Mouse (Mus musculus) liver, embryonic 12.5 days (tissue): ENCODE measurements at regions not wholly inside any gene's neighbourhood (a gene's known extent, or its start where the extent isn't known, plus 50 kb on each side); places are given as distances from the start of the nearest gene placed in this dataset.
"Not testable (repeated sequence)": the region's sequence is repeated elsewhere in the genome, so short reads cannot be mapped to it uniquely, and the experiment has no call there.

ENCODE experiments used
- ATAC-seq: fragments of 200-750 bp; cut with Nextera tagmentation; 2 replicates; pipeline ENCODE4 v1.8.0; 2017; ENCODE audit warnings: moderate number of reproducible peaks, mild to moderate bottlenecking, moderate library complexity
- H3K27ac ChIP-seq: fragments of 300-500 bp; sonication (generic); 2 replicates; pipeline ENCODE4 v1.5.1; 2016; ENCODE audit warnings: mild to moderate bottlenecking
- H3K27me3 ChIP-seq: fragments of 300-500 bp; sonication (generic); replicated peaks from 2 replicates; pipeline ENCODE4 v1.6.1; 2016; ENCODE audit warnings: mild to moderate bottlenecking, moderate library complexity
- H3K36me3 ChIP-seq: fragments of 300-500 bp; sonication (generic); 2 replicates; pipeline ENCODE4 v1.6.1; 2016; ENCODE audit warnings: mild to moderate bottlenecking, moderate library complexity
- H3K4me1 ChIP-seq: fragments of 300-500 bp; sonication (generic); 2 replicates; pipeline ENCODE4 v1.6.1; 2016
- H3K4me2 ChIP-seq: fragments of 300-500 bp; sonication (generic); 2 replicates; pipeline ENCODE4 v1.6.1; 2016; ENCODE audit warnings: mild to moderate bottlenecking, moderate library complexity
- H3K4me3 ChIP-seq: fragments of 300-500 bp; sonication (generic); 2 replicates; pipeline ENCODE4 v1.5.1; 2016; ENCODE audit warnings: mild to moderate bottlenecking, moderate library complexity
- H3K9ac ChIP-seq: fragments of 300-500 bp; sonication (generic); 2 replicates; pipeline ENCODE4 v1.6.1; 2016; ENCODE audit warnings: mild to moderate bottlenecking, moderate library complexity
- H3K9me3 ChIP-seq: fragments of 300-500 bp; sonication (generic); replicated peaks from 2 replicates; pipeline ENCODE4 v1.6.1; 2016; ENCODE audit warnings: mild to moderate bottlenecking, moderate library complexity
- WGBS: fragments of 180-500 bp; shearing (Covaris S2); methylation state at CpG from one replicate; pipeline ENCODE4 v1.1.7; 2016; ENCODE audit not compliant: insufficient replicate concordance; 5-methylcytosine and 5-hydroxymethylcytosine counted together

DNA sequence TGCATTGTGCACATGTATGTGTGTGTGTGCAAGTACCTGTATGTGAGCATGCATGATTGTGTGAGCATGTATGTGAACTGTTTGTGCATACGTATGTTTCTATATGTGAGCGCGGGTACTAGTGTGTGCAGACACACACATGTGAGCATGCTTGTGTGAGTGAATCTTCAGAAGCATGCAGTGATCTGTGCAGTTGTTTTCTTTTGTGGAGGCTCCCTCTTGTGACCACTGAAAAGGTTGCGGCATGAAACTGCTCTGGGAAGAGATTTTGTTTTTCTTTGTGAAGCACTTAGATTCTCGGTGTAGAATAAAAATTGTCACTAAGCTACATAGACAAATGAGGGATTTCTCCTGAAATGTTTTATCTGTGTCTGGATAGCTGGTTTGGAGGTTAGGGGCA is 189.2 kb upstream of the Rapgef5 start:
- H3K36me3 ChIP-seq, H3K9ac ChIP-seq, H3K9me3 ChIP-seq, H3K27me3 ChIP-seq, H3K27ac ChIP-seq, H3K4me1 ChIP-seq, H3K4me2 ChIP-seq, H3K4me3 ChIP-seq, ATAC-seq: not testable (repeated sequence)
- 66% methylated on average over 5 of the region's 5 CpGs for WGBS

DNA sequence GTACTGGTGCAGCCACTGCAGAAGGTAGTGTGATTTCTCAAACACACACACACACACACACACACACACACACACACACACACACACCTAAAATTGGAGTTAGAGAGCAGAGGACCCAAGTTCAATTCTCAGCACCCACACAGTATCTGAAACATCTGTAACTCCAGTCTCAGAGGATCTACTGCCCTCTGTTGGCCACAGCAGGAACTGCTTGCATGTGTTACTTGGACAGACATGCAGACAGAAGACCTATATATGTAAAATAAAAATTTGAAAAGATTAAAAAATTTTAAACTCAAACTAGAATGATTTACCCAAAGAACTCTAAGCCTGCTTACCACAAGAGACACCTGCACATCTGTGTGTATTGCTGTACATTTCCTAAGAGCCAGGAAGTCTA is 185.9 kb upstream of the Rapgef5 start:
- Histone ChIP-seq H3K4me3 (no peak overlapping the region), H3K27ac (no peak overlapping the region), H3K4me2 (no peak overlapping the region), H3K27me3 (no peaks in the 10 kb centered on the region), H3K36me3 (no peaks in the 10 kb centered on the region), H3K4me1 (no peaks in the 10 kb centered on the region), H3K9ac (no peak overlapping the region), H3K9me3 (peaks cover 7% of the 10 kb centered on the region; the same call in 1 of the 2 replicates)
- no peak for ATAC-seq

DNA sequence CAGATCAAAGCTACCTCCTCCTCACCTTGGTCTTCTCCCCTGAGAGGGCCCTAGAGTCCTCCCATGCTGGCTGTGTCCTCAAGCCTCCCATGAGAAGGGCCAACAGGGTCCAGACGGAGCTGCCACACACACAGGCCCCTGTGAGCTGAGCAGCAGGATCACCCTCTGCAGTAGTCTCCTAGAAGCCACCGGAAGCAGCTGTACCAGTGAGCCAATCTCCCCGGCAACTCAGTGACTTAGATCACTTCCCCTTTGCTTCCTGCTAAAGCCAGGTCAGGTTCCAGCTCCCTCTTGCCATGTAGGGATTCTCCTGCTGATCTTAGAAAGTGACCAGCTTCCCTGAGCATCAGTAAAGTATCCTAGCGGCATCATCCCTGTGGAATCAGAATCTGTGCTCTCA is 179.4 kb upstream of the Rapgef5 start:
- Histone ChIP-seq H3K4me2 (no peak overlapping the region), H3K27ac (no peak overlapping the region), H3K9ac (no peak overlapping the region), H3K36me3 (no peaks in the 10 kb centered on the region), H3K9me3 (no peaks in the 10 kb centered on the region), H3K4me3 (no peak overlapping the region), H3K4me1 (no peaks in the 10 kb centered on the region), H3K27me3 (no peaks in the 10 kb centered on the region)
- no peak for ATAC-seq
- 39% methylated on average over 4 of the region's 4 CpGs for WGBS

DNA sequence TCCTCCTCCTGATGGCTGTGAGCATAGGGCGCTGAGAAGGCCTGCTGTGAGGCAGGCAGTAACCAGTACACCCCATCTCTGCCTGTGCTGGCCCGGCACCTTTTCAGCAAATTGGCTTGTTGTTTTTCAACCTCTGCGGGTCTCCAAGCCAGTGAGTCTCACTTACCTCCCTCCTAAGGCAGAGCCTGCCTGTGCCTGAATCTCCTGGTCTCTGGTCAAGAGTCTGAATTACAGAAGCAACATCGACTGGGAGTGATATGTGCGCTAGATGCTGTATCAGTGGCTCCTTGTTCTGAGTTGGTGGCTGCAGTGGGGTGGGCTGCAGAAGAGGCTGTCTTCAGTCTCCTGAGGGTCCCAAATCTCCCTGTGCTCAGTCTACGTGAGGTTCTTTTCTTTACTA is 174.0 kb upstream of the Rapgef5 start:
- no peak for ATAC-seq
- H3K27me3 ChIP-seq = peaks cover 14% of the 10 kb centered on the region
- 35% methylated on average over 6 of the region's 6 CpGs for WGBS
- H3K9me3 ChIP-seq = no peaks in the 10 kb centered on the region
- H3K36me3 ChIP-seq = no peaks in the 10 kb centered on the region
- H3K4me3 ChIP-seq = no peak overlapping the region
- no peak overlapping the region for H3K27ac ChIP-seq
- H3K9ac ChIP-seq = no peak overlapping the region
- H3K4me1 ChIP-seq = no peaks in the 10 kb centered on the region
- no peak overlapping the region for H3K4me2 ChIP-seq

DNA sequence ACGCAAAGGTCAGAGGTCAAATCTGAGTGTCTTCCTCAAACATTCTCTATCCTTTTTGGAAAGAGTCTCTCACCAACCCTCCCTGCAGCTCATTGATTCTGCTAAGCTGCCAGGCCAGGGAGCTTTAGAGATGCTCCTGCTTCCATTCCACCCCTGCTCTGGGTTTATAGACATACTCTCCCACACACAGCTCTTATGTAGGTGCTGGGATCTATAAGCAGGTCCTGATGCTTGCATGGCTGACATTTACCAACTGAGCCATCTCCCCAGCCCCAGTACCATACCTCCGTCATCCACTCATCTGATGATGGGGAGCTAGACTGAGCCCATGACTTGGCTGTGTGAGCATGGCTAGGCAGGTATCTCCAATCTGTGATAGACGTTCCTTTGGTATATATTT is 173.2 kb upstream of the Rapgef5 start:
- ATAC-seq = no peak
- Histone ChIP-seq H3K27ac (no peak overlapping the region), H3K27me3 (peaks cover 14% of the 10 kb centered on the region), H3K36me3 (no peaks in the 10 kb centered on the region), H3K4me3 (no peak overlapping the region), H3K4me2 (no peak overlapping the region), H3K9me3 (no peaks in the 10 kb centered on the region), H3K4me1 (no peaks in the 10 kb centered on the region), H3K9ac (no peak overlapping the region)
- 65% methylated on average over 3 of the region's 3 CpGs for WGBS

GRCm38 (mm10) chr12:117343605-117344004 is 172.7 kb upstream of the Rapgef5 start:
- not testable (repeated sequence) for ATAC-seq, H3K27ac ChIP-seq, H3K4me2 ChIP-seq, H3K4me1 ChIP-seq, H3K36me3 ChIP-seq, H3K9me3 ChIP-seq, H3K4me3 ChIP-seq, H3K9ac ChIP-seq
- H3K27me3 ChIP-seq = peaks cover 14% of the 10 kb centered on the region
- WGBS = 75% methylated on average over 5 of the region's 5 CpGs

DNA sequence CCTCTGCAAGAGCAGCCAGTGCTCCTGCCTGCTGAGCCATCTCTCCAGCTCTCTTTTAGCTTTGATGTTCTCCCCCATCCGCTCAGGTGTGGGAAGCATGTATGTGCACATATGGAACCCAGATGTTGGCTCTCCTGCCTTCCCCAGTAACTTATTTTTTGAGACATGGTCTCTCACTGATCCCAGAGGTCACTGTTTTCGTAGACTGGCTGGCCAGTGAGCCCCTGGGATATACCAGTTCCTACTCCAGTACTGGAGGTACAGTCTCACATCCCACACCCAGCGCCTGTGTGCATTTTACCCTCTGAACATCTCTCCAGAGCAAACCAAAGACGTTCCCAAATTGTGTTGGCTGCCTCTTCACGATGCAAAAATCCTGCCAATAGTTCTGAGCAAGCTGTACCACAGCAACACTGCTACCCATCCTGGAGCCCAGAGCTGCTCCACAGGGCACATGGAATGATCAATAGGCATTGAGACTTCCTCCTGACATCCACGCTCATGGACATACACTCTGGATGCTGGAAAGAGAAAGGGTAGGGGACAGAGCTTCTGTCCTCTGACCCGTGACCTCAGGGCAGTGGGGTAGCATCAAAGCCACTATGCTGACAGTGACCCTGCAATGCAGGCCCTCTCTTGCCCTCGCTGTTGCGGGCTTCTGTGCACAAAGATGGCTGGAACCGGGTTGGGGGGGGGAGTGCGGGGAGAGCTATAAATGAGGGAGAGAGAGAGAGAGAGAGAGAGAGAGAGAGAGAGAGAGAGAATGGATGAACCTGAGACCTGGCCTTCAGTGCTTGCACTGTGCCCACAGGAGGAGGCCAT is 171.8 kb upstream of the Rapgef5 start:
- H3K4me3 ChIP-seq = no peak overlapping the region
- H3K4me2 ChIP-seq = no peak overlapping the region
- no peaks in the 10 kb centered on the region for H3K4me1 ChIP-seq
- H3K27ac ChIP-seq = no peak overlapping the region
- no peaks in the 10 kb centered on the region for H3K9me3 ChIP-seq
- peaks cover 14% of the 10 kb centered on the region for H3K27me3 ChIP-seq
- H3K9ac ChIP-seq = no peak overlapping the region
- ATAC-seq = no peak
- H3K36me3 ChIP-seq = no peaks in the 10 kb centered on the region
- 54% methylated on average over 11 of the region's 11 CpGs for WGBS

GRCm38 (mm10) chr12:117345088-117345977 is 170.9 kb upstream of the Rapgef5 start:
- H3K4me2 ChIP-seq = no peak overlapping the region
- 32% methylated on average over 20 of the region's 20 CpGs for WGBS
- H3K4me1 ChIP-seq = no peaks in the 10 kb centered on the region
- no peaks in the 10 kb centered on the region for H3K9me3 ChIP-seq
- no peak for ATAC-seq
- no peaks in the 10 kb centered on the region for H3K36me3 ChIP-seq
- no peak overlapping the region for H3K27ac ChIP-seq
- H3K27me3 ChIP-seq = peaks cover 14% of the 10 kb centered on the region
- H3K4me3 ChIP-seq = no peak overlapping the region
- H3K9ac ChIP-seq = no peak overlapping the region

DNA sequence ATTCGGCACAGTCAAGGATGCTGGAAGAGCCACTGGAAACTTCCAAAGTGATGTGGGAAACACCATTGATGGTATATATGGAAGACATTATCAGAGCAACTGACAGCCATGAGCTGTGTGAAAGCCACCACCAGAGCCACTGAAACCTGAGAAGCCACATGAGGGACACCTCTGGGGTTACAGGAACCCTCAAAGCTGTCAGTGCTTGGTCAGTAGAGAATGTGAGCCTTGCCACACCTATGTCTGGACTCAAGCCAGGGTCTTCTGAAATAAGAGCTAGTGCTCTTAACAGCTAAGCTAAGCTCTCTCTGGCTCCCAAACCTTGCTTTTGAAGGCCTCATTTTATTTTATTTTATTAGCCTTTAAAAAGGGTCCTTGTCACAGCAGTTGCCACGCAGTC is 170.2 kb upstream of the Rapgef5 start:
- no peaks in the 10 kb centered on the region for H3K4me1 ChIP-seq
- no peak overlapping the region for H3K4me3 ChIP-seq
- no peak for ATAC-seq
- no peaks in the 10 kb centered on the region for H3K9me3 ChIP-seq
- no peak overlapping the region for H3K9ac ChIP-seq
- H3K36me3 ChIP-seq = no peaks in the 10 kb centered on the region
- peaks cover 14% of the 10 kb centered on the region for H3K27me3 ChIP-seq
- H3K27ac ChIP-seq = no peak overlapping the region
- 66% methylated on average over 2 of the region's 2 CpGs for WGBS
- H3K4me2 ChIP-seq = no peak overlapping the region

- H3K9ac ChIP-seq = no peak overlapping the region
- no peak overlapping the region for H3K27ac ChIP-seq
- H3K36me3 ChIP-seq = no peaks in the 10 kb centered on the region
- no peak overlapping the region for H3K4me2 ChIP-seq
- H3K27me3 ChIP-seq = peaks cover 14% of the 10 kb centered on the region
- H3K4me3 ChIP-seq = no peak overlapping the region
- ATAC-seq = no peak
- 42% methylated on average over 3 of the region's 3 CpGs for WGBS
- H3K9me3 ChIP-seq = no peaks in the 10 kb centered on the region
- H3K4me1 ChIP-seq = no peaks in the 10 kb centered on the region
These were observed 169.1 kb upstream of the Rapgef5 start for GRCm38 (mm10) chr12:117347135-117347534.

DNA sequence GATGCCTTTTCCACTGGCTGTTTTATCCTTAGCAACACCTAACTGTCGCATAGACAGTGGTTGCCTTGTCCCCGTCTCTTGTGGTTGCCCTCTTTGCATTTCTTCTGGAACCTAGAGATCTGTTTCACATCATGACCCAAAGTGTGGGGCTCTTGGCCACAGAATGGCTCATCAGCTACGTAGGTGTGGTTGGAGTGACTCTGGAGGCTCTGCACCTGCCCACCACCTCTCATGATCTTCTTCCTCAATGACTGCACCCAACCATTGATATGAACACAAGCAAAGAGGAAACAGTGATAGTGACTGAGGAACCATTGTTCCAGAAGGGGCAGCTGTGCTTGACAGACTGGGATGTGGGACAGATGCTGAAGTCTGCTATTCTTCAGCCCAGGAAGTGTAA is 167.8 kb upstream of the Rapgef5 start:
- no peak overlapping the region for H3K4me3 ChIP-seq
- H3K27ac ChIP-seq = no peak overlapping the region
- no peaks in the 10 kb centered on the region for H3K4me1 ChIP-seq
- 63% methylated on average over 3 of the region's 3 CpGs for WGBS
- no peak overlapping the region for H3K9ac ChIP-seq
- H3K36me3 ChIP-seq = no peaks in the 10 kb centered on the region
- peaks cover 14% of the 10 kb centered on the region; the same call in 1 of the 2 replicates for H3K27me3 ChIP-seq
- no peak overlapping the region for H3K4me2 ChIP-seq
- ATAC-seq = no peak
- no peaks in the 10 kb centered on the region for H3K9me3 ChIP-seq

- no peak overlapping the region for H3K4me2 ChIP-seq
- H3K27ac ChIP-seq = no peak overlapping the region
- WGBS = 28% methylated on average over 5 of the region's 5 CpGs
- no peak for ATAC-seq
- no peaks in the 10 kb centered on the region for H3K36me3 ChIP-seq
- no peaks in the 10 kb centered on the region for H3K4me1 ChIP-seq
- H3K4me3 ChIP-seq = no peak overlapping the region
- H3K27me3 ChIP-seq = no peaks in the 10 kb centered on the region
- H3K9me3 ChIP-seq = no peaks in the 10 kb centered on the region
- H3K9ac ChIP-seq = no peak overlapping the region
These were observed 164.4 kb upstream of the Rapgef5 start for GRCm38 (mm10) chr12:117351900-117352299.
